Mouse (Mus musculus) thymus, postnatal 0 days (tissue): ENCODE results near the gene Apex2. TPM values are rescaled to one million over a fixed set of nuclear protein-coding genes. Genes with fewer than 3 reads are reported as not detected.
"Not testable (repeated sequence)": the region's sequence is repeated elsewhere in the genome, so short reads cannot be mapped to it uniquely, and the experiment has no call there.

Experiments used
- DNase-seq: peaks from one replicate; pipeline ENCODE4 v3.0.0-alpha.2; 2015; ENCODE audit warnings: low spot score
- microRNA-seq: library from miRNA; unstranded; fragments of <30 nt; microRNA quantifications from one replicate; pipeline ENCODE4, GENCODE M21; 2016; ENCODE audit warnings: borderline number of aligned reads
- polyA plus RNA-seq: library from polyadenylated mRNA; unstranded; fragments of >200 nt; fragmentation: Nextera tagmentation; extraction: Ambion mirVana; gene quantifications from 2 replicates; pipeline ENCODE4 v1.2.1, GENCODE M21; 2015

Apex2 gene
- polyA plus RNA-seq, 1 experiment from 2014 or later, result 16.0 TPM

- no peak for DNase-seq
Measured at GRCm38 (mm10) chrX:150508696-150509095, 81.0 kb downstream of the Apex2 start.

DNA sequence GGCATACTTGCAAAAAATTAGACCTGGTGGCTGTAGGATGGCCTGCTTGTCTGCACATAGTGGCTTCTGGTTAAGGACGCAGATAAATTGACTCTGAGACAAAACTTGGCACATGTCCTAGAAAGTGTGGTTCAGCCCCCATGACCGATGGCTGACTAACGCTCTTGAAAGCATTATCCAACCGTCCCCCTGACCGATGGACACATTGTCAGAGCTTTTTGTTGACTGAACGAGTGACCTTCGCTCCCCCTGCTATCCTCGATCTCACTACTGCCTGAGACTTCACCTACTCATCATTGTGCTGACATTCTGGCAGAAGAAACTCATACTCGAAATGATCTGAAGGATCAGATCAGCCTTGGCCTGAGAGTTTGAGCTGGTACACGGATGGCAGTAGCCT, 101.9 kb downstream of the Apex2 start:
- DNase-seq, result not testable (repeated sequence)

DNA sequence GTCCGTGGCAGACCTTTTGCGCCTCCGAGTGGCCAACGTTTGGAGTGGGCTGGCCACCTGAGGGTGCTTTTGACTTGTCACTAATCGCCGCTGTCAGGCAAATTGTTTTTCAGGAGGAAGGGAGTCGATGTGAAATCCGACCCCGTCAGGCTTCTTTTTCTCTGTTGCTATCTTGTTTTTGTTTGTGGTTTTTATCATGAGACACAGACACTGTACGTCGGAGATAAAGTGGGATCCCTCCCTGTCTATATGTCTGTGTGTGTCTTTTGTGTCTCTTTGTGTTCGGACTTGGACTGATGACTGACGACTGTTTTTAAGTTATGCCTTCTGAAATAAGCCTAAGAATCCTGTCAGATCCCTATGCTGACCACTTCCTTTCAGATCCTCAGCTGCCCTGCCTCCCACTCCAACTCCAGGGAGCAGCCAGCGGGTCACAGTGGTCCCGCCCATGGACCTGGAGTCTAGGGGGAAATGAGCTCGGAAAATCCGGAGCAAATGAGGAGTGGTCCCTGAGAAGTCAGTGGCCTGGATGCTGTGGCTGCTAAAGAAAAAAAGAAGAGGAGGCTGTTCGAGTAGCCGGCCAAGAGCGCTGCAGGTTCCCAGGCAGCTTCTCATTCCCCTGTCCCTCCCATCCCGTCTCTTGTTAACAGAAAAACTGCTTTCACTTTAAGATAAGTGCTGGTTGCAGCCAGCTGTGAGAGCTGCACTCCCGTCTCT, 103.2 kb downstream of the Apex2 start:
- not testable (repeated sequence) for DNase-seq

GRCm38 (mm10) chrX:150477854-150478780, 111.6 kb downstream of the Apex2 start:
- peak; percentile 91 for DNase-seq

DNA sequence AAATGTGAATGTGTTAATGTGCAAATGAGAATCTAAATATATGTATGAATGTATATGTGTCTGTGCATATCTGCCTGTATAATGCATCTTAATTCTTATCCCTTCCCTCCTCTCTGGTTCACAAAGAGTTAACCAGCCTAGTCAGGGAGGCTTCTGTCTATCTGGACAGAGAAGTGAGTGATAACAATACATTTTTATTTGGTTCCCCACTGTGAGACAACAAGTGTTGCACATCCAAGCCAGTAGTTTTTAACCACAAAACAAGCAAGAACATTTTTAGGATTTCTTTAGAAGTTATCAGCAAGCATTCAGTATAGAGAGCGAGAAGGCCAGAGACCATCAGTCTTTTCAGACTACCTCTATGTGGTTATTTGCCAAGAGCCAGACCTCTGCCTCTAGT, 118.3 kb downstream of the Apex2 start:
- no peak for DNase-seq

Small RNA genes lying within 50 kb of the gene (microRNA-seq; reads per million reads assigned to microRNA genes)
- gene Mir3620, result not detected

Other genes with a start within 250 kb of the Apex2 start
- gene Tmem29, start 130.7 kb downstream of the Apex2 start, polyA plus RNA-seq, result 20.2 and 23.7 TPM in 2 replicates
- 8.1 and 8.5 TPM in 2 replicates for gene Alas2, start 42.5 kb downstream of the Apex2 start, polyA plus RNA-seq
- gene Pfkfb1, start 1.6 kb downstream of the Apex2 start, polyA plus RNA-seq, result 3.1 and 3.3 TPM in 2 replicates
- 0.56 and 0.64 TPM in 2 replicates for gene Tro, start 67.7 kb upstream of the Apex2 start, polyA plus RNA-seq
- gene Maged2, start 224.5 kb upstream of the Apex2 start, polyA plus RNA-seq, result 57.8 and 66.2 TPM in 2 replicates